ENCODE assay signal across 16 mouse cellular contexts in the genomic region with DNA sequence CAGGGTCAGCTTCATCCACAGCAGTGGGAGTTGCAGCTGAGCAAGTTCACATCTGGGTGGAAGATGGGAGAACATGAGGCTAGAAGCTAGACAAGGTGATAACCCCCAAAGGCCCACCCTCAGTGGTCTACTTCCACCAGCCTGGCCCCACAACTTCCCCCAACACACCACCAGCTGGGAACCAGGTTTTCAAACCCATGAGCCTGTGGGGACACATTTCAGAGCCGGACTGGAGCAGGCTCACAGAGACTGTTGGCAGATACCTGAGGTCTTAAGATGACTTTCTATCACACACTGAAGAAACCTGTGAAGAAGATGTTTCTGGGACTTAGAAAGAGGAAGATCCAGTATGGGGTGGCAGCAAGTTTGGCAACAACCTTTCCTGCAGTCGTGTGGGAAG.
"Had no signal": no experiment of that assay in that cellular context is flagged by ENCODE, and none has a peak within 500 bp of the region (broad histone marks: within the 10 kb centered on the region; RNA-seq: fewer than 3 reads in every experiment).

No protein-coding gene starts in this region.

- H3K27me3 ChIP-seq: neural tube, embryonic 13.5 days; neural tube, embryonic 15.5 days; stomach, embryonic 15.5 days had no signal

- H3K36me3 ChIP-seq: neural tube, embryonic 13.5 days; neural tube, embryonic 15.5 days; stomach, embryonic 15.5 days had no signal

- H3K9ac ChIP-seq: neural tube, embryonic 13.5 days; neural tube, embryonic 15.5 days; stomach, embryonic 15.5 days had no signal

- H3K4me2 ChIP-seq: neural tube, embryonic 13.5 days; neural tube, embryonic 15.5 days; stomach, embryonic 15.5 days had no signal

- H3K4me3 ChIP-seq: neural tube, embryonic 13.5 days; neural tube, embryonic 15.5 days; stomach, embryonic 15.5 days had no signal

- H3K4me1 ChIP-seq: neural tube, embryonic 13.5 days; neural tube, embryonic 15.5 days; stomach, embryonic 15.5 days had no signal

- H3K27ac ChIP-seq: neural tube, embryonic 13.5 days; neural tube, embryonic 15.5 days; stomach, embryonic 15.5 days; stomach, postnatal 0 days had no signal

- H3K9me3 ChIP-seq: neural tube, embryonic 13.5 days; neural tube, embryonic 15.5 days; stomach, embryonic 15.5 days had no signal

- DNase-seq: retina, postnatal 1 day; right cerebral cortex, adult 18-20 months; right cerebral cortex, postnatal 14 days; right cerebral cortex, postnatal 25 days; right cerebral cortex, postnatal 4 days; spleen, adult 18-20 months; thymus, adult 18-20 months; thymus, adult 2 months; thymus, postnatal 14 days; thymus, postnatal 25 days; thymus, postnatal 36 days; thymus, postnatal 4 days had no signal
